Mouse (Mus musculus) heart, postnatal 0 days (tissue): Measurements from ENCODE around the gene Gm11983.

ENCODE experiments used
- CTCF ChIP-seq: IDR thresholded peaks from 2 replicates; pipeline ENCODE4 v1.5.1; 2016; ENCODE audit warnings: antibody characterized with exemption, control low read depth, low read depth
- EP300 ChIP-seq: IDR thresholded peaks from 2 replicates; pipeline ENCODE4 v1.6.1; 2016; ENCODE audit warnings: antibody characterized with exemption, low read depth

DNA sequence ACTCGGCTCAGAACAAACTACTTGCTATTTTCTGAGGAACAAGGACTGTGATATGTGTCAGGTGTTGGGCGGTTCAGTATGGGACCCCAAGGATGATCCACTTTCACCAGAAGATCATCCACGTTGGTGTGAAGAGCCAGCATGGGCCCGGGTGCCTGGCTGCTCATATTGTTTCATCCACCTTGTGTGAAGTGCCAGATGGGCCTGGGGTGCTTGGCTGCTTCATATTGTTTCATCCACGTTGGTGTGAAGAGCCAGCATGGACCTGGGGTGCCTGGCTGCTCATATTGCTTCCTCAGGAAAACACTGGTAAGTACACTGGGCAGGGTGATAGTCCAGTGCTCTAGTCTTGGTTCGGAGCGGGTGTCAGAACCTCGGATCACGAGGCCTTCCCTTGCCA is 3.7 kb downstream of the Gm11983 start:
- no peak for TF ChIP-seq EP300
- TF ChIP-seq CTCF: no peak
